ENCODE assay signal across 9 mouse cellular contexts in genomic region chr19:32180756-32181674, GRCm38 (mm10).
A peak's percentile ranks its signal among the peaks of the same experiment; 100 is the strongest.
DNase-seq lines count a peak whose midpoint lies in the region; ATAC-seq and TF ChIP-seq lines count a peak whose summit lies in the region.
"Had no signal": no experiment of that assay in that cellular context is flagged by ENCODE, and none has a peak within 500 bp of the region (broad histone marks: within the 10 kb centered on the region; RNA-seq: fewer than 3 reads in every experiment).

No protein-coding gene starts in this region.

- no peak for DNase-seq in left cerebral cortex, adult 2 months (ENCODE audit: extremely low spot score in 1 of 2, low spot score in 2 of 2)
- no peak for DNase-seq in left cerebral cortex, postnatal 14 days (ENCODE audit: low spot score in 2 of 2)
- DNase-seq in heart, postnatal 36 days: peak; percentile 67 to 73
- peak; percentile 71 for DNase-seq in lung, adult 2 months
- no peak for DNase-seq in B cell, adult 2 months
- DNase-seq in left cerebral cortex, adult 18-20 months (ENCODE audit: low spot score in 2 of 2): no peak

- no peak for TF ChIP-seq CTCF in left cerebral cortex, adult 2 months (IDR thresholded peaks at IDR 0.05)
- no peak for TF ChIP-seq CTCF in lung, adult 2 months (IDR thresholded peaks at IDR 0.05; ENCODE audit: insufficient read depth, low read length)

- H3K9ac ChIP-seq in embryonic facial prominence, embryonic 13.5 days: no peak overlapping the region
- H3K9ac ChIP-seq in forebrain, embryonic 16.5 days (replicated peaks; ENCODE audit: low read depth, low read length): no peak overlapping the region
- H3K9ac ChIP-seq: midbrain, embryonic 12.5 days had no signal

- H3K27ac ChIP-seq in left cerebral cortex, adult 2 months: peak overlapping the region; percentile 20
- 0 out of 2 replicates have a peak overlapping the region, but pooled peaks have one; percentile 4 for H3K27ac ChIP-seq in embryonic facial prominence, embryonic 13.5 days
- H3K27ac ChIP-seq in forebrain, embryonic 16.5 days (ENCODE audit: low read length): no peak overlapping the region
- H3K27ac ChIP-seq: midbrain, embryonic 12.5 days had no signal

- no peaks in the 10 kb centered on the region for H3K9me3 ChIP-seq in embryonic facial prominence, embryonic 13.5 days
- no peaks in the 10 kb centered on the region for H3K9me3 ChIP-seq in forebrain, embryonic 16.5 days (ENCODE audit: control insufficient read depth, low read length)
- H3K9me3 ChIP-seq: midbrain, embryonic 12.5 days had no signal

- no peak overlapping the region for H3K4me2 ChIP-seq in embryonic facial prominence, embryonic 13.5 days
- H3K4me2 ChIP-seq in forebrain, embryonic 16.5 days (ENCODE audit: low read length): no peak overlapping the region
- H3K4me2 ChIP-seq: midbrain, embryonic 12.5 days had no signal

- no peak for TF ChIP-seq POLR2A in lung, adult 2 months (IDR thresholded peaks at IDR 0.05; ENCODE audit: borderline replicate concordance, extremely low read depth, low read depth, low read length)

- WGBS in embryonic facial prominence, embryonic 13.5 days: 79% methylated on average over 14 of the region's 14 CpGs
- 35% methylated on average over 14 of the region's 14 CpGs for WGBS in lung, adult 2 months
- WGBS in forebrain, embryonic 16.5 days: 79% methylated on average over 14 of the region's 14 CpGs

- ATAC-seq in embryonic facial prominence, embryonic 13.5 days (ENCODE audit: insufficient number of reproducible peaks, insufficient read depth, low FRiP score, low TSS enrichment, low read depth): no peak
- no peak for ATAC-seq in forebrain, embryonic 16.5 days

- H3K4me3 ChIP-seq in left cerebral cortex, adult 2 months: no peak overlapping the region
- H3K4me3 ChIP-seq in embryonic facial prominence, embryonic 13.5 days: no peak overlapping the region
- no peak overlapping the region for H3K4me3 ChIP-seq in lung, adult 2 months (replicated peaks; ENCODE audit: extremely low read depth, low read depth, low read length)
- no peak overlapping the region for H3K4me3 ChIP-seq in forebrain, embryonic 16.5 days (replicated peaks; ENCODE audit: low read length)
- H3K4me3 ChIP-seq: midbrain, embryonic 12.5 days had no signal

- H3K4me1 ChIP-seq in embryonic facial prominence, embryonic 13.5 days: peaks cover 13% of the 10 kb centered on the region
- peaks cover 53% of the 10 kb centered on the region for H3K4me1 ChIP-seq in lung, adult 2 months (ENCODE audit: control insufficient read depth, insufficient read depth, low read length)
- no peaks in the 10 kb centered on the region for H3K4me1 ChIP-seq in forebrain, embryonic 16.5 days (replicated peaks; ENCODE audit: control insufficient read depth, insufficient read depth, low read length)
- H3K4me1 ChIP-seq: midbrain, embryonic 12.5 days had no signal

- intact Hi-C loops in left cerebral cortex, adult 2 months (cut with DNase I): no loop called here
- intact Hi-C loops in left cerebral cortex, postnatal 14 days (cut with DNase I): no loop called here
- intact Hi-C loops in heart, postnatal 36 days (cut with DNase I): no loop called here

- H3K27me3 ChIP-seq in embryonic facial prominence, embryonic 13.5 days: no peaks in the 10 kb centered on the region
- H3K27me3 ChIP-seq in forebrain, embryonic 16.5 days (replicated peaks; ENCODE audit: control insufficient read depth, insufficient read depth, low read length): no peaks in the 10 kb centered on the region
- H3K27me3 ChIP-seq: midbrain, embryonic 12.5 days had no signal

- no peaks in the 10 kb centered on the region for H3K36me3 ChIP-seq in embryonic facial prominence, embryonic 13.5 days
- H3K36me3 ChIP-seq in forebrain, embryonic 16.5 days (ENCODE audit: control insufficient read depth, insufficient read depth): no peaks in the 10 kb centered on the region
- H3K36me3 ChIP-seq: midbrain, embryonic 12.5 days had no signal

Comparison
In these comparisons a context has a peak if more than half of its experiments do, and no peak if none do; other contexts are left out.
1. DNase-seq: peak in heart, postnatal 36 days (2 of 2) and lung, adult 2 months (single experiment); none in left cerebral cortex, adult 2 months (0 of 2), left cerebral cortex, postnatal 14 days (0 of 2), B cell, adult 2 months (0 of 2) and left cerebral cortex, adult 18-20 months (0 of 2).